Mouse (Mus musculus) telencephalon, adult 2 months (tissue): ENCODE measurements around the gene Arhgef2.

ENCODE experiments used
- DNase-seq: peaks from one replicate; pipeline ENCODE4 v3.0.0-alpha.2; 2011; ENCODE audit warnings: low read depth, low spot score

Gene Arhgef2

GRCm38 (mm10) chr3:88620146-88620991, 14.6 kb downstream of the Arhgef2 start:
- DNase-seq, result no peak

GRCm38 (mm10) chr3:88620992-88621536, 15.3 kb downstream of the Arhgef2 start:
- DNase-seq, result no peak

GRCm38 (mm10) chr3:88621537-88622112, 15.9 kb downstream of the Arhgef2 start:
- DNase-seq, result no peak

- no peak for DNase-seq
Observed at GRCm38 (mm10) chr3:88622113-88622940, 16.6 kb downstream of the Arhgef2 start.

- DNase-seq, result no peak
Observed at GRCm38 (mm10) chr3:88622941-88623345, 17.2 kb downstream of the Arhgef2 start.

- DNase-seq, result no peak
Observed at GRCm38 (mm10) chr3:88623346-88624135, 17.8 kb downstream of the Arhgef2 start.

- no peak for DNase-seq
Observed at GRCm38 (mm10) chr3:88624324-88624723, 18.6 kb downstream of the Arhgef2 start.

GRCm38 (mm10) chr3:88624951-88625350, 19.2 kb downstream of the Arhgef2 start:
- DNase-seq, result no peak

GRCm38 (mm10) chr3:88625531-88625930, 19.8 kb downstream of the Arhgef2 start:
- DNase-seq, result no peak

- no peak for DNase-seq
Observed at GRCm38 (mm10) chr3:88626316-88626715, 20.6 kb downstream of the Arhgef2 start.

- no peak for DNase-seq
Observed at GRCm38 (mm10) chr3:88627114-88627513, 21.3 kb downstream of the Arhgef2 start.

GRCm38 (mm10) chr3:88627535-88627934, 21.8 kb downstream of the Arhgef2 start:
- no peak for DNase-seq

GRCm38 (mm10) chr3:88628766-88629165, 23.0 kb downstream of the Arhgef2 start:
- no peak for DNase-seq

GRCm38 (mm10) chr3:88629244-88629643, 23.5 kb downstream of the Arhgef2 start:
- DNase-seq, result peak; percentile 94

- no peak for DNase-seq
Observed at GRCm38 (mm10) chr3:88630018-88630417, 24.3 kb downstream of the Arhgef2 start.

GRCm38 (mm10) chr3:88630849-88631341, 25.1 kb downstream of the Arhgef2 start:
- peak; percentile 88 for DNase-seq

- no peak for DNase-seq
Observed at GRCm38 (mm10) chr3:88631921-88632587, 26.3 kb downstream of the Arhgef2 start.

- no peak for DNase-seq
Observed at GRCm38 (mm10) chr3:88633056-88633455, 27.3 kb downstream of the Arhgef2 start.

GRCm38 (mm10) chr3:88635506-88636275, 29.9 kb downstream of the Arhgef2 start:
- no peak for DNase-seq
